Mouse (Mus musculus) heart, embryonic 11.5 days (tissue): ENCODE data around the gene Gm13283. TPM values are rescaled to one million over a fixed set of nuclear protein-coding genes. Genes with fewer than 3 reads are reported as not detected.
"Not testable (repeated sequence)": the region's sequence is repeated elsewhere in the genome, so short reads cannot be mapped to it uniquely, and the experiment has no call there.

ENCODE experiments used
- ATAC-seq: fragments of 200-750 bp; cut with Nextera tagmentation; replicated peaks from 2 replicates; pipeline ENCODE4 v1.8.0; 2017; ENCODE audit warnings: moderate library complexity; ENCODE audit not compliant: insufficient number of reproducible peaks, low FRiP score, low TSS enrichment
- H3K27ac ChIP-seq: fragments of 300-500 bp; sonication (generic); 2 replicates; pipeline ENCODE4 v1.5.1; 2014; ENCODE audit warnings: mild to moderate bottlenecking, low read depth, low read length
- H3K27me3 ChIP-seq: fragments of 300-500 bp; sonication (generic); 2 replicates; pipeline ENCODE4 v1.6.1; 2014; ENCODE audit warnings: mild to moderate bottlenecking, low read length, mixed read lengths; ENCODE audit not compliant: control insufficient read depth, insufficient read depth
- H3K36me3 ChIP-seq: fragments of 300-500 bp; sonication (generic); 2 replicates; pipeline ENCODE4 v1.6.1; 2014; ENCODE audit warnings: mild to moderate bottlenecking, low read length, moderate library complexity, mixed read lengths; ENCODE audit not compliant: control insufficient read depth, insufficient read depth
- H3K4me1 ChIP-seq: fragments of 300-500 bp; sonication (generic); 2 replicates; pipeline ENCODE4 v1.6.1; 2014; ENCODE audit warnings: low read length; ENCODE audit not compliant: control insufficient read depth, insufficient read depth
- H3K4me2 ChIP-seq: fragments of 300-500 bp; sonication (generic); 2 replicates; pipeline ENCODE4 v1.6.1; 2014; ENCODE audit warnings: mild to moderate bottlenecking, moderate library complexity
- H3K4me3 ChIP-seq: fragments of 300-500 bp; sonication (generic); 2 replicates; pipeline ENCODE4 v1.5.1; 2014; ENCODE audit warnings: low read depth, low read length
- H3K9ac ChIP-seq: fragments of 300-500 bp; sonication (generic); 2 replicates; pipeline ENCODE4 v1.6.1; 2014; ENCODE audit warnings: mild to moderate bottlenecking, low read depth, low read length, moderate library complexity
- H3K9me3 ChIP-seq: fragments of 300-500 bp; sonication (generic); replicated peaks from 2 replicates; pipeline ENCODE4 v1.6.1; 2016; ENCODE audit warnings: low read length; ENCODE audit not compliant: control insufficient read depth
- WGBS: fragments of 180-500 bp; shearing (Covaris S2); extraction: QIAGEN DNeasy Blood & Tissue Kit; methylation state at CpG from one replicate; pipeline ENCODE4 v1.1.7; 2014; ENCODE audit not compliant: insufficient replicate concordance; 5-methylcytosine and 5-hydroxymethylcytosine counted together
- polyA plus RNA-seq: library from polyadenylated mRNA; unstranded; fragments of >200 nt; fragmentation: Nextera tagmentation; extraction: Ambion mirVana; gene quantifications from 2 replicates; pipeline ENCODE4 v1.2.1, GENCODE M21; 2014

Gm13283 gene
- polyA plus RNA-seq, 1 experiment from 2014 or later, result 0.56 TPM

- Histone ChIP-seq H3K4me2 (peak overlapping the region; percentile 69), H3K27ac (peak overlapping the region; percentile 94), H3K4me3 (peak overlapping the region; percentile 51)
- under 1% methylated on average over 18 of the region's 21 CpGs for WGBS
- H3K36me3 ChIP-seq, H3K9me3 ChIP-seq, H3K9ac ChIP-seq, H3K4me1 ChIP-seq, H3K27me3 ChIP-seq: not testable (repeated sequence)
- peak; percentile 93 for ATAC-seq
Measured at GRCm38 (mm10) chr4:88757628-88758031, 2.3 kb upstream of the Gm13283 start.

GRCm38 (mm10) chr4:88758751-88759150 lies 1.2 kb upstream of the Gm13283 start:
- not testable (repeated sequence) for H3K4me2 ChIP-seq, H3K4me1 ChIP-seq, H3K36me3 ChIP-seq, H3K9ac ChIP-seq, H3K27me3 ChIP-seq, H3K4me3 ChIP-seq, H3K9me3 ChIP-seq, H3K27ac ChIP-seq, ATAC-seq
- WGBS, result 82% methylated on average over 7 of the region's 9 CpGs

GRCm38 (mm10) chr4:88760431-88760830 lies 512 bp downstream of the Gm13283 start:
- Histone ChIP-seq H3K4me2 (peak overlapping the region; percentile 49), H3K27ac (peak overlapping the region; percentile 29; the same call in 1 of the 2 replicates), H3K4me3 (peak overlapping the region; percentile 27; the same call in 1 of the 2 replicates)
- WGBS, result 0% methylated on average over 24 of the region's 28 CpGs
- H3K4me1 ChIP-seq, H3K36me3 ChIP-seq, H3K27me3 ChIP-seq, H3K9me3 ChIP-seq, H3K9ac ChIP-seq, ATAC-seq: not testable (repeated sequence)

- not testable (repeated sequence) for H3K9ac ChIP-seq, ATAC-seq, H3K4me1 ChIP-seq, H3K36me3 ChIP-seq, H3K27ac ChIP-seq, H3K9me3 ChIP-seq, H3K27me3 ChIP-seq, H3K4me2 ChIP-seq, H3K4me3 ChIP-seq
- 69% methylated on average over 6 of the region's 8 CpGs for WGBS
Measured at GRCm38 (mm10) chr4:88761776-88762175, 1.9 kb downstream of the Gm13283 start.

- not testable (repeated sequence) for H3K27ac ChIP-seq, H3K9ac ChIP-seq, H3K4me1 ChIP-seq, H3K27me3 ChIP-seq, H3K4me2 ChIP-seq, H3K9me3 ChIP-seq, H3K4me3 ChIP-seq, ATAC-seq, H3K36me3 ChIP-seq
- WGBS, result 44% methylated on average over 8 of the region's 9 CpGs
Measured at GRCm38 (mm10) chr4:88762341-88762740, 2.4 kb downstream of the Gm13283 start.

- not testable (repeated sequence) for H3K4me1 ChIP-seq, H3K36me3 ChIP-seq, H3K27ac ChIP-seq, H3K9me3 ChIP-seq, ATAC-seq, H3K27me3 ChIP-seq, H3K9ac ChIP-seq
- Histone ChIP-seq H3K4me2 (peak overlapping the region; percentile 44), H3K4me3 (peak overlapping the region; percentile 25; the same call in 1 of the 2 replicates)
- 4% methylated on average over 24 of the region's 42 CpGs for WGBS
Measured at GRCm38 (mm10) chr4:88763384-88764018, 3.6 kb downstream of the Gm13283 start.

GRCm38 (mm10) chr4:88773534-88773933 lies 13.6 kb downstream of the Gm13283 start, which contains the start of gene Gm13290:
Gm13290 (plus strand) TSS chr4:88773834.
- H3K36me3 ChIP-seq, H3K4me3 ChIP-seq, H3K4me2 ChIP-seq, H3K9ac ChIP-seq, H3K27me3 ChIP-seq, H3K4me1 ChIP-seq, ATAC-seq, H3K27ac ChIP-seq, H3K9me3 ChIP-seq: not testable (repeated sequence)
- no CpG with 5 or more reads among the region's 32 CpGs for WGBS

- not testable (repeated sequence) for H3K27ac ChIP-seq, ATAC-seq, H3K9ac ChIP-seq, H3K36me3 ChIP-seq, H3K4me3 ChIP-seq, H3K4me2 ChIP-seq, H3K27me3 ChIP-seq, H3K9me3 ChIP-seq, H3K4me1 ChIP-seq
- WGBS, result no CpG with 5 or more reads among the region's 29 CpGs
Measured at GRCm38 (mm10) chr4:88776622-88777021, 16.7 kb downstream of the Gm13283 start, which contains the start of gene Gm13289. Gm13289 (plus strand) TSS chr4:88776922.

GRCm38 (mm10) chr4:88779550-88779949 lies 19.6 kb downstream of the Gm13283 start, which contains the start of gene Gm13272:
Gm13272 (plus strand) TSS chr4:88779850.
- not testable (repeated sequence) for H3K9me3 ChIP-seq, H3K9ac ChIP-seq, H3K4me1 ChIP-seq, H3K36me3 ChIP-seq, H3K27me3 ChIP-seq, H3K4me2 ChIP-seq, H3K4me3 ChIP-seq, H3K27ac ChIP-seq, ATAC-seq
- WGBS, result no CpG with 5 or more reads among the region's 29 CpGs
